Comparison of ENCODE assay signal across 8 mouse cellular contexts in genomic region chr8:84686191-84687002, GRCm38 (mm10). TPM values are rescaled to one million over a fixed set of nuclear protein-coding genes. Genes with fewer than 3 reads are reported as not detected.
DNase-seq lines count a peak whose midpoint lies in the region.

TSS of gene Trmt1 (plus strand) at chr8:84686307.

- H3K9me3 ChIP-seq in erythroblast, embryonic 14.5 days (ENCODE audit: control insufficient read depth, low read length): no peaks in the 10 kb centered on the region

- DNase-seq in CD4-positive helper T cell, adult 2 months (ENCODE audit: low read depth, low spot score): peak; percentile 55
- DNase-seq in adrenal gland, adult (ENCODE audit: inconsistent age in 2 of 2, low spot score in 1 of 2): peak; percentile 50 to 77
- no peak for DNase-seq in heart, postnatal 14 days
- no peak for DNase-seq in large intestine, adult 2 months (ENCODE audit: low read depth, low spot score)
- peak; percentile 61 for DNase-seq in lung, postnatal 10 days
- DNase-seq in spleen, postnatal 36 days (ENCODE audit: low spot score in 2 of 2): peak; percentile 36 to 63
- no peak for DNase-seq in cerebellum, postnatal 36 days

- intact Hi-C loops in heart, postnatal 14 days (cut with DNase I): loop anchor here (2.0 kb wide), 1 partner anchor 20 kb away; no protein-coding TSS in a partner anchor

- no peaks in the 10 kb centered on the region for H3K27me3 ChIP-seq in erythroblast, embryonic 14.5 days (ENCODE audit: control insufficient read depth)

- peaks cover 68% of the 10 kb centered on the region for H3K4me1 ChIP-seq in erythroblast, embryonic 14.5 days (ENCODE audit: control insufficient read depth)

- 7% methylated on average over 20 of the region's 20 CpGs for WGBS in large intestine, adult 2 months

- peaks cover 47% of the 10 kb centered on the region for H3K36me3 ChIP-seq in erythroblast, embryonic 14.5 days (ENCODE audit: control insufficient read depth)

- peak within 1 kb of the TSS; percentile 92 for H3K4me3 ChIP-seq in erythroblast, embryonic 14.5 days (replicated peaks)

RNA-seq across cellular contexts. Expression of gene Trmt1, which starts in this region (rescaled TPM):
- polyA plus RNA-seq in erythroblast, embryonic 14.5 days (2012): 8.9 and 9.0 TPM in 2 replicates
- 10 to 100 TPM; 32.5 to 35.2 TPM for total RNA-seq in heart, postnatal 14 days (2021)
- 58.1 and 68.2 TPM in 2 replicates for polyA plus RNA-seq in large intestine, adult 2 months (2012; rRNA removed)

Comparison
In these comparisons a context has a peak if more than half of its experiments do, and no peak if none do; other contexts are left out.
1. DNase-seq: peak in CD4-positive helper T cell, adult 2 months (single experiment), adrenal gland, adult (2 of 2), lung, postnatal 10 days (single experiment) and spleen, postnatal 36 days (2 of 2); none in heart, postnatal 14 days (0 of 2), large intestine, adult 2 months (single experiment) and cerebellum, postnatal 36 days (0 of 2).